Mouse (Mus musculus) spleen, postnatal 14 days (tissue): Measurements from ENCODE around the gene Zfp296.

ENCODE experiments used
- DNase-seq, 2 experiments: peaks; one replicate each; pipeline ENCODE4 v3.0.0; 2021 to 2022; ENCODE audit warnings: low spot score in 2 of 2

Zfp296 gene

GRCm38 (mm10) chr7:19607291-19607690 is 30.2 kb downstream of the Zfp296 start:
- no peak for DNase-seq

GRCm38 (mm10) chr7:19609641-19610332 is 32.7 kb downstream of the Zfp296 start:
- no peak for DNase-seq

GRCm38 (mm10) chr7:19610969-19611368 is 33.9 kb downstream of the Zfp296 start:
- DNase-seq, result no peak

GRCm38 (mm10) chr7:19615036-19615577 is 38.0 kb downstream of the Zfp296 start:
- DNase-seq, result peak in 1 of 2 experiments; percentile 25

- peak in 1 of 2 experiments; percentile 69 for DNase-seq
Measured at GRCm38 (mm10) chr7:19619004-19619801, 42.1 kb downstream of the Zfp296 start.

GRCm38 (mm10) chr7:19620811-19621210 is 43.7 kb downstream of the Zfp296 start:
- no peak for DNase-seq

- no peak for DNase-seq
Measured at GRCm38 (mm10) chr7:19622241-19622640, 45.2 kb downstream of the Zfp296 start.

GRCm38 (mm10) chr7:19623433-19623832 is 46.3 kb downstream of the Zfp296 start:
- no peak for DNase-seq

GRCm38 (mm10) chr7:19627721-19628120 is 50.6 kb downstream of the Zfp296 start:
- no peak for DNase-seq

- DNase-seq, result no peak
Measured at GRCm38 (mm10) chr7:19628192-19628535, 51.1 kb downstream of the Zfp296 start.

GRCm38 (mm10) chr7:19628536-19629360 is 51.7 kb downstream of the Zfp296 start:
- DNase-seq, result peak; percentile 89 to 92

- DNase-seq, result peak; percentile 75 to 88
Measured at GRCm38 (mm10) chr7:19629361-19629734, 52.3 kb downstream of the Zfp296 start, which contains the start of gene Relb. Gene Relb, minus strand, starts transcription at chr7:19629438.
